Mouse (Mus musculus): ENCODE results near the gene Celsr1. TPM values are rescaled to one million over a fixed set of nuclear protein-coding genes. Genes with fewer than 3 reads are reported as not detected.

Gene Celsr1
- polyA plus RNA-seq, 1 experiment: 0.06 TPM

GRCm38 (mm10) chr15:86064850-86065229, 31.3 kb upstream of the Celsr1 start:
- H3K4me3 ChIP-seq: no peak overlapping the region
- peak in 2 of 3 experiments; percentile 27 to 59 for TF ChIP-seq MYOG (IDR thresholded peaks at IDR 0.05; ENCODE audit: control insufficient read depth in 1 of 3, insufficient read depth in 1 of 3, insufficient read length in 2 of 3, low read depth in 2 of 3)
- no peak for TF ChIP-seq TCF3 (IDR thresholded peaks at IDR 0.05; ENCODE audit: insufficient read length, low read depth)
- no peak overlapping the region for H3K4me2 ChIP-seq (ENCODE audit: low read depth)
- peaks cover 78% of the 10 kb centered on the region for H3K79me2 ChIP-seq (ENCODE audit: control insufficient read depth, insufficient read depth)
- no peak overlapping the region for H3ac ChIP-seq (ENCODE audit: control insufficient read depth, insufficient read length)
- H3K36me3 ChIP-seq (ENCODE audit: control insufficient read depth, insufficient read depth): no peaks in the 10 kb centered on the region
- no peaks in the 10 kb centered on the region for H3K27me3 ChIP-seq (ENCODE audit: control insufficient read depth, insufficient read depth, insufficient read length)

DNA sequence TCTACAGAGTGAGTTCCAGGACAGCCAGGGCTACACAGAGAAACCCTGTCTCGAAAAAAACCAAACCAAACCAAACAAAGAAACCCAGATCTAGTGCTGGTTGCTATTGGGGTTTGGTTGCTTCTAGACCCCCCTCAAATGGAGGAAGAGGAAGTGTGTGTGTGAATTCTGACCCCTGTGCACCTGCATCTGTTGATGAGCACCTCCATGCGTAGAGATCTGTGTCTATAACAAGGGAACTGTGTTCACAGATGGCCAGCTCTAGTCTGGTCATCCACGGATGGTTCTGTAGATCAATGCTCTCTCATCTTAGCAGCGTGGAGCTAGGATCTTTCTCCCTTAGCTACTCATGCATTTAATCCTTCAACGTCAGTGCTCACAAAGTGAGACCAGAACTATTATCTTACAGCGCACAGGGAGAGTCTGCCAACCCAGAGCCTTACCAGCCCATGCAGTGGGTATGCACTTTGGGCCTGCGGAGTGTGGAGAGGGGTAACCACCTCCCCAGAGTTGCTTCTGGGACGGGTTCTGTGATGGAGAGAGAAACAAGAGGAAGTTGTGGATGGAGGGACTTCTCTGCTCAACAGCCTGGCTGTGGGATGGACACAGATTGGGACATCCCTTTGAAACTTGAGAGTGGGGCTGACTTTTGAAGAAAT, 30.7 kb upstream of the Celsr1 start:
- H3K4me2 ChIP-seq (ENCODE audit: low read depth): peak overlapping the region; percentile 3
- TF ChIP-seq MYOG (IDR thresholded peaks at IDR 0.05; ENCODE audit: control insufficient read depth in 1 of 3, insufficient read depth in 1 of 3, insufficient read length in 2 of 3, low read depth in 2 of 3) (no peak), POLR2AphosphoS2 (IDR thresholded peaks at IDR 0.05; ENCODE audit: insufficient read length, low read depth) (no peak), REST (IDR thresholded peaks at IDR 0.05; ENCODE audit: insufficient read depth, insufficient read length) (no peak), E2F4 (IDR thresholded peaks at IDR 0.05; ENCODE audit: insufficient read depth) (no peak), CEBPB (IDR thresholded peaks at IDR 0.05; ENCODE audit: insufficient read depth, poor library complexity, severe bottlenecking) (no peak), MYOD1 (IDR thresholded peaks at IDR 0.05; ENCODE audit: control insufficient read depth in 1 of 3, insufficient read length in 2 of 3, low read depth in 2 of 3) (no peak), TCF3 (IDR thresholded peaks at IDR 0.05; ENCODE audit: insufficient read length, low read depth) (no peak), MAX (IDR thresholded peaks at IDR 0.05; ENCODE audit: low read depth) (no peak)
- H3K27me3 ChIP-seq (ENCODE audit: control insufficient read depth, insufficient read depth, insufficient read length): no peaks in the 10 kb centered on the region
- peaks cover 78% of the 10 kb centered on the region for H3K79me2 ChIP-seq (ENCODE audit: control insufficient read depth, insufficient read depth)
- H3ac ChIP-seq (ENCODE audit: control insufficient read depth, insufficient read length): no peak overlapping the region
- no peak overlapping the region for H3K4me3 ChIP-seq
- H3K36me3 ChIP-seq (ENCODE audit: control insufficient read depth, insufficient read depth): no peaks in the 10 kb centered on the region

DNA sequence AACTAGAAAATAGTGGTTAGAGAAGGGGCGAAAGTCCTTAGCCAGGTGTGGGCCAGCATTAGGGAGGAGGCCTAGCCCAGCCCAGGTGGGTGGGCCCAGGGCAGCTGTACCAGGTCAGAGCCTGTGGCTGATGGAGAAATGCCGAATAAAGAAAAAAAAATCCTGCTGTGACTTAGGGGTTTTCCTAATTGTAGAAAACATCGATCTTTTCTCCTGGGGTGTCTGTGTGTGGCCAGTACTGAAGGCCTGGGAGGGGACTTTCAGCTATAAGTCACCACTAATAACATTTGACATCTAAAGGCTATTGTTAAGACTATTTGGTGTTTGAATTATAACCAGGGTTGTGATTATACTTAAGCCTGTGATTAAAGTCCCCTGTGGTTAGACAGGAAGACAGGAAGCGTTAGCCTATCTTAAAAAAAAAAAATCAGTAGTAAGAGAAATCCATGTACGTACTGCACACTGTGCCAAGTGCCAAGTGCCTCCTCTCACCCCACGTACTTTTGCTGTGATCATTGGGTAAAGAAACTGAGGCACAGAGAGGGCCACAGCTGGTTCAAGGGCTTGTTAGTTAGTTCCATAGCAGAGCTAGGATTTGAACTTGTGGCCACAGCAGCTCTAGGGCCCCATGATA, 28.4 kb upstream of the Celsr1 start:
- no peaks in the 10 kb centered on the region for H3K36me3 ChIP-seq (ENCODE audit: control insufficient read depth, insufficient read depth)
- no peak overlapping the region for H3ac ChIP-seq (ENCODE audit: control insufficient read depth, insufficient read length)
- no peak overlapping the region for H3K4me3 ChIP-seq
- TF ChIP-seq MAX (IDR thresholded peaks at IDR 0.05; ENCODE audit: low read depth) (no peak), REST (IDR thresholded peaks at IDR 0.05; ENCODE audit: insufficient read depth, insufficient read length) (no peak), TCF12 (IDR thresholded peaks at IDR 0.05; ENCODE audit: insufficient read depth, poor library complexity, severe bottlenecking) (no peak), MYOG (IDR thresholded peaks at IDR 0.05; ENCODE audit: control insufficient read depth in 1 of 3, insufficient read depth in 1 of 3, insufficient read length in 2 of 3, low read depth in 2 of 3) (no peak), E2F4 (IDR thresholded peaks at IDR 0.05; ENCODE audit: insufficient read depth) (no peak), MYOD1 (IDR thresholded peaks at IDR 0.05; ENCODE audit: control insufficient read depth in 1 of 3, insufficient read length in 2 of 3, low read depth in 2 of 3) (no peak), POLR2AphosphoS2 (IDR thresholded peaks at IDR 0.05; ENCODE audit: insufficient read length, low read depth) (no peak), USF1 (IDR thresholded peaks at IDR 0.05; ENCODE audit: low read depth) (no peak), TCF3 (IDR thresholded peaks at IDR 0.05; ENCODE audit: insufficient read length, low read depth) (no peak), SRF (IDR thresholded peaks at IDR 0.05; ENCODE audit: control insufficient read depth, insufficient read length, low read depth) (no peak), CEBPB (IDR thresholded peaks at IDR 0.05; ENCODE audit: insufficient read depth, poor library complexity, severe bottlenecking) (no peak), POLR2A (IDR thresholded peaks at IDR 0.05; ENCODE audit: insufficient read length, low read depth) (no peak)
- no peak overlapping the region for H3K4me2 ChIP-seq (ENCODE audit: low read depth)
- H3K79me2 ChIP-seq (ENCODE audit: control insufficient read depth, insufficient read depth): peaks cover 66% of the 10 kb centered on the region
- no peaks in the 10 kb centered on the region for H3K27me3 ChIP-seq (ENCODE audit: control insufficient read depth, insufficient read depth, insufficient read length)

- no peaks in the 10 kb centered on the region for H3K36me3 ChIP-seq (ENCODE audit: control insufficient read depth, insufficient read depth)
- peaks cover 66% of the 10 kb centered on the region for H3K79me2 ChIP-seq (ENCODE audit: control insufficient read depth, insufficient read depth)
- H3K4me2 ChIP-seq (ENCODE audit: low read depth): no peak overlapping the region
- no peak overlapping the region for H3ac ChIP-seq (ENCODE audit: control insufficient read depth, insufficient read length)
- no peak overlapping the region for H3K4me3 ChIP-seq
- H3K27me3 ChIP-seq (ENCODE audit: control insufficient read depth, insufficient read depth, insufficient read length): no peaks in the 10 kb centered on the region
- no peak for TF ChIP-seq E2F4 (IDR thresholded peaks at IDR 0.05; ENCODE audit: insufficient read depth)
- no peak for TF ChIP-seq CEBPB (IDR thresholded peaks at IDR 0.05; ENCODE audit: insufficient read depth, poor library complexity, severe bottlenecking)
- TF ChIP-seq REST (IDR thresholded peaks at IDR 0.05; ENCODE audit: insufficient read depth, insufficient read length): no peak
- no peak for TF ChIP-seq POLR2AphosphoS2 (IDR thresholded peaks at IDR 0.05; ENCODE audit: insufficient read length, low read depth)
- no peak for TF ChIP-seq POLR2A (IDR thresholded peaks at IDR 0.05; ENCODE audit: insufficient read length, low read depth)
- TF ChIP-seq MYOG (IDR thresholded peaks at IDR 0.05; ENCODE audit: control insufficient read depth in 1 of 3, insufficient read depth in 1 of 3, insufficient read length in 2 of 3, low read depth in 2 of 3): no peak
- no peak for TF ChIP-seq MAX (IDR thresholded peaks at IDR 0.05; ENCODE audit: low read depth)
- no peak for TF ChIP-seq TCF12 (IDR thresholded peaks at IDR 0.05; ENCODE audit: insufficient read depth, poor library complexity, severe bottlenecking)
These were observed 27.6 kb upstream of the Celsr1 start for GRCm38 (mm10) chr15:86061221-86061620.

DNA sequence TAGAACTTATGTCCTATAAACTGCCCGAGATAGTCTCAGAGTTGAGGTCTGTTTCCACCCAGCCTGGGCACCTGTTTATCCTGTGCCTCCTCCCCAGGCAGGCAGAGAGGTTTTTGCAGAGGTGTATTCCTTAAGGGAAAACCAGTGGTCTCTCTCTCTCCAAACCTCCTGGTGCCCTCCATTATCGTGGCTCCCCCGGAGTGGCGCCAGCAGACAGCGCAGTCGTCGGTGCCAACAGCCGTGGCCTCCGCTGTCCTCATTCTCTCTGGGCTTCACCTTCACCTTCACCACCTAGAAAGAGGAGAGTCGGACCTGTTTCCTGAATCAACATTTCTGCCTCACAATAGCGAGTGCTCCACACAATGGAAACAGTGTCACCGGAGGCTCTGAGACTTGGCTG, 27.0 kb upstream of the Celsr1 start:
- H3K4me3 ChIP-seq: no peak overlapping the region
- H3K79me2 ChIP-seq (ENCODE audit: control insufficient read depth, insufficient read depth): peaks cover 60% of the 10 kb centered on the region
- no peaks in the 10 kb centered on the region for H3K27me3 ChIP-seq (ENCODE audit: control insufficient read depth, insufficient read depth, insufficient read length)
- no peak for TF ChIP-seq SRF (IDR thresholded peaks at IDR 0.05; ENCODE audit: control insufficient read depth, insufficient read length, low read depth)
- TF ChIP-seq TCF3 (IDR thresholded peaks at IDR 0.05; ENCODE audit: insufficient read length, low read depth): no peak
- TF ChIP-seq USF1 (IDR thresholded peaks at IDR 0.05; ENCODE audit: low read depth): no peak
- TF ChIP-seq MAX (IDR thresholded peaks at IDR 0.05; ENCODE audit: low read depth): no peak
- TF ChIP-seq REST (IDR thresholded peaks at IDR 0.05; ENCODE audit: insufficient read depth, insufficient read length): no peak
- TF ChIP-seq POLR2A (IDR thresholded peaks at IDR 0.05; ENCODE audit: insufficient read length, low read depth): no peak
- no peak for TF ChIP-seq CEBPB (IDR thresholded peaks at IDR 0.05; ENCODE audit: insufficient read depth, poor library complexity, severe bottlenecking)
- no peak for TF ChIP-seq MYOD1 (IDR thresholded peaks at IDR 0.05; ENCODE audit: control insufficient read depth in 1 of 3, insufficient read length in 2 of 3, low read depth in 2 of 3)
- no peak for TF ChIP-seq TCF12 (IDR thresholded peaks at IDR 0.05; ENCODE audit: insufficient read depth, poor library complexity, severe bottlenecking)
- no peak for TF ChIP-seq POLR2AphosphoS2 (IDR thresholded peaks at IDR 0.05; ENCODE audit: insufficient read length, low read depth)
- TF ChIP-seq E2F4 (IDR thresholded peaks at IDR 0.05; ENCODE audit: insufficient read depth): no peak
- no peak for TF ChIP-seq MYOG (IDR thresholded peaks at IDR 0.05; ENCODE audit: control insufficient read depth in 1 of 3, insufficient read depth in 1 of 3, insufficient read length in 2 of 3, low read depth in 2 of 3)
- H3ac ChIP-seq (ENCODE audit: control insufficient read depth, insufficient read length): no peak overlapping the region
- no peaks in the 10 kb centered on the region for H3K36me3 ChIP-seq (ENCODE audit: control insufficient read depth, insufficient read depth)
- peak overlapping the region; percentile 81 for H3K4me2 ChIP-seq (ENCODE audit: low read depth)

All from myocyte (in vitro differentiated cells).